Mouse (Mus musculus) embryo, embryonic 10.5 days (tissue): Measurements from ENCODE around the gene Stk10.

ENCODE experiments used
- DNase-seq: peaks from one replicate; pipeline ENCODE4 v3.0.0-alpha.2; 2015; ENCODE audit warnings: low spot score

Gene Stk10

DNA sequence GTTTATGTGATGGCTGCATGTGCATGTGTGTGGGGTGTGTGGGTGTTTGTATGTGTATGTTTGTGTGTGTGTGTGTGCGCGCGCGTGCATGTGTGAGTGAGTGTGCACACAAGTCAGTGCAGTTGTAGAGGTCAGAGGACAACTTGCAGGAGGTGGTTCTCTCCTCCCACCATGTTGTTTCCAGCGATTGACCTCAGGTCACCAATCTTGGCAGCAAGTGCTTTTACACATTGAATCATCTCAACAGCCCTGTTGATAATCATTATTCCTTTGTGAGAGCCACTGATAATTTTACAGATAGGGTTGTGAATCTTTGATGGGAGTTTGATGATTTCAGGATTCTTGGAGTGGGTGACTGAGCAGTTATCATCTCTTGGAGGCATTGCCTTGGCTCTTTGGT, 99.6 kb downstream of the Stk10 start:
- DNase-seq: no peak

GRCm38 (mm10) chr11:32633542-32633941, 100.4 kb downstream of the Stk10 start:
- DNase-seq: no peak

DNA sequence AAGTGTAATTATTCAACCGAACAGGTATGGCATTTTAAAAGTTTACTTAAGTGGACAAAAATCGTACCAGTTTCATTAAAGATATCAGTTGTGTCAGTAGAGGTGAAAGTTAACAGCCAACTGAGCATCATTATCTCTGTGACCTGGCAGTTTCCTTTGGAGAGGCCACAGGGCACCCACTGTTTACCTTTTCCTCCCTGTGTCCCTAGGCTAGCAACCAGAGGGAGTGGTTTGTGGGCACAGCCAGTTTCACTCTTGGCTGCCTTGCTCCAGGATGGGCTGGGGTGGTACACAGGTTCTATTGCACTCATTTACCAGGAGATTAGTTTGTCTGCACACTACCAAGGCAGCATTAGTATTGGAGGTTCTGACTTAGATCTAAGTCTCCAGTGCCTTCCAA, 101.0 kb downstream of the Stk10 start:
- DNase-seq: no peak

DNA sequence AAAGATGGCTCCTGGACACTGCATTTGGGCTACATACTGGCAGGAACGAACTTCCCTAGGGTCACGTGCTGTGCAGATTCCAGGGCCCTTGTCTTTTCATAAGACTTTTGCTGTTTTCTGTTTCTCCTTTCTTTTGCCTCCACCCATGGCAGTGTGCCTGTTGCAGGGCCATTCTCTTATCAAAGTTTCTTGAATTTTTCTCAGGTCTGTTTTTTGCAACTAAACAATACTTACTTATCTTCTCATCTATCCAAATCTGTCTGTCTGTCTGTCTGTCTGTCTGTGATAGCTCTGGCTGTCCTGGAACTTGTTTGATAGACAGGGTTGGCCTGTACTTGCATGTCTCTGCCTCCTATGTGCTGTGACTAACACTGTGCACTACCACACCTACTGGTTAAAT, 101.7 kb downstream of the Stk10 start:
- DNase-seq: no peak

DNA sequence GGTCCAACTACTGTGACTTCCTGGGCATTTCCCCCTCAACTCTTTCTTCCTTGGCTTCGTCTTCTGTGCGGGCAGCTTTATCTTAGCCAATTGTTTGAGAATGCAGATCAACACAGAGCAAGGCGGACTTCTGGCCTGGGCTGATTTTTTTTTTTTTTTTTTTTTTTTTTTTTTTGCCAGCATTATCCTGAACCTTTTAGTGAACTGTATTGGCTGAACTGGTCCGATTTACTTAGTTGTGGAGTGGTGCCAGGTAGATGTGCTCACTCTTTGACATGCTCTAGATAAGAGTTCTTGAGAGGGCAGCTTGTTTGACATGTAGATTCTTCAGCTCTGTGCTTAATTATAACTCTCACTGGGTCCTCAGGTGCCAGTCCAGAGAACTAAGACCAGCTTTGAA, 103.2 kb downstream of the Stk10 start:
- DNase-seq: no peak

DNA sequence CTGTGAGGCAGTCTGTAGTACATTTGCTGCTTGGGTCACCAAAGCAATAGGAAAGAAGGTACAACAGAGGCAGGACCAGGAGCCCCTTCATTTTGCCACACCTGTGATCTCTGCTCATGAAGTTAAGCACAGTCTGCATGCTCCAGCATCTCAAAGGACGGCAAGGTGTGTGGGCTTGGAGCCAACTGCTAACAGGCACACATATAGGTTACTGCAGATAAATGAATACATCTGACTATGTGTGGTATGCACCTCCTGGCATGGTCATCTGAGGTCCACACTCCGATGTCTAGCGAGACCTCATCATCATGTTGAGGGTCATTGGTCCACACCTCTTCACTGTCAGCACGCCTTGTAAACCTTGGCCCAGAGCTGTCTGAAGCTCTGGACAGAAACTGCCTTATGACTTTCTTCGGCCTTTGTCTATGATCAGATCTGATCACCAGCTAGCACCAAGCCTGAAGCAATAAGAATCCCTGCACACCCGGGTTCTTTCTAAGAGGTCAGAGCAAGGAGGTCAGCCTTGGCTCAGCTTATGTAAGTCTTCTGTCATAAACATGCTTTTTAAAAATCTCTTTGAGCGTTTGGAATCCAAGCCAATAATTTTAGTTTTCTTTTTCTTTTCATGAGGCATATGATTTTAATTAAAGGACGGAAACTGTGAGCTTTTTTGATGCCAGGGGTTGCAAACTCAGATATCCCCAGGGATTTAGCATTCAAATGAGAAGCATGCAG, 105.6 kb downstream of the Stk10 start:
- no peak for DNase-seq

- DNase-seq: no peak
Measured at GRCm38 (mm10) chr11:32640617-32641016, 107.5 kb downstream of the Stk10 start.

- DNase-seq: peak; percentile 98
Measured at GRCm38 (mm10) chr11:32642249-32642876, 109.3 kb downstream of the Stk10 start, which contains the start of gene Fbxw11. Gene Fbxw11, plus strand, starts transcription at chr11:32642724.

DNA sequence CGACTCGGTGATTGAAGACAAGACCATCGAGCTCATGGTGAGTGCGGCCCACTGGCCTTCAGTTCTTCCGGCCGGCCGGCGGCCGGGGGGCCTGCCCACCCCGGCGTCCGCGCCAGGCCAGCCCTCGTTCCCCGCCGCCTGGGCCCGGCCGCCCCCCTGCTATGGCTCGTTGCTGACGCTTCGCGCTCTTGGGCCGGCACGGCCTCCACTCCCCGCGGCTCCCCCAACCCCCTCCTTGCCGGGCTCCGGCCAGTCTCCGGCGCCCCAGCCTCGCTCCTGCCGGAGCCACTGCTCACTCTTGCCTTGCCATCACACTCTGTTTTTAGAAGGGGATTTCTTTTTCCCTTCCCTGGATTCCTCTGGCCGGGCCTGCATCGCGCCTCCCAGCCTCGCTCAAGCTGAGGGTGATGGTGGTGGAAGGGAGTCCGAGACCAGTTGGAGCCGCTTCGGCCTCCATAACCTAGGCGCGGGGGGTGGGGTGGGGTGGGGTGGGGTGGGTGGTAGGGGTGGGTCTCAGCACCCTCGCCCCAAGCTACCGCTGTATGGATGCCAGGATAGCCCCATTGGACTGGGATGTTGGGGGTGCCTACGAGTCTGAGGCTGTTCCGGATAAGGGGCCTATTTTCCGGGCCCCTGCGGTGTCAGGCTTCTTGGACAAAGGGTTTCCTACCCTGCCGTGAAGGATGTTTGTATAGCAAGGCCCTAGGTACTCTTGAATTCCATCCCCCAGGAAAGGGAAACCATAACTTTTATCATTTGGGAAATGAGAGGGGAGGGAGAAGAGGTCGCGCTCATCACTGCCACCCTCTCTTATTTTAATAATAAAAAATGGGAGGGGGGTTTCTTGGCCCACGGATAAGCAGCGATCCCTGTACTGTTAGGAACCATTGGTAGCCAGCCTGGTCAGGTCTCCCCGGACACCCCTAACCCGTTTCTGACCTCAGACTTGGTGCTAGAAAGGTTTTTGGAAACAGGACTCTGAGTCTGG, 110.1 kb downstream of the Stk10 start:
- DNase-seq: peak; percentile 46

GRCm38 (mm10) chr11:32644010-32644409, 110.9 kb downstream of the Stk10 start:
- no peak for DNase-seq

DNA sequence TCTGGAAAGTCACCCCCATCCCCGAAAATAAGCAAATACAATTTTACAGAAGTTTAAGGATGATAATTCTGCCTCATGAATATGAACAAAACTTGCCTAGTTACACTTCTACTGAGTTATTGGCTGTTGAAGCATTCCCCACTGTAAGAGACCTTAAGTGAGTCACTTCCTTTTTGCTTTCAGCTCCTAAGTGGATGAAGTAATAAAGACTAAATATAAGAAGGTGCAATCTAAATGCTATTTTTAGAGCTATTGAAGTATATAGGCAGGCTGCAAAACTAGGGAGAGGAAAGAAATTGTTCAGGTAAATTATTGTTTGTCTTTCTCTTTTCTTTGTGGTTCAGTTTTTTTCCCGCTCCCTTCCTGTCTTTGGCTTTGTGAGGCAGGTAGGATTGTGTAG, 114.2 kb downstream of the Stk10 start:
- no peak for DNase-seq

GRCm38 (mm10) chr11:32650236-32650749, 117.2 kb downstream of the Stk10 start:
- DNase-seq: no peak

- no peak for DNase-seq
Measured at GRCm38 (mm10) chr11:32650893-32651590, 117.9 kb downstream of the Stk10 start.

GRCm38 (mm10) chr11:32651723-32652122, 118.6 kb downstream of the Stk10 start:
- DNase-seq: no peak

DNA sequence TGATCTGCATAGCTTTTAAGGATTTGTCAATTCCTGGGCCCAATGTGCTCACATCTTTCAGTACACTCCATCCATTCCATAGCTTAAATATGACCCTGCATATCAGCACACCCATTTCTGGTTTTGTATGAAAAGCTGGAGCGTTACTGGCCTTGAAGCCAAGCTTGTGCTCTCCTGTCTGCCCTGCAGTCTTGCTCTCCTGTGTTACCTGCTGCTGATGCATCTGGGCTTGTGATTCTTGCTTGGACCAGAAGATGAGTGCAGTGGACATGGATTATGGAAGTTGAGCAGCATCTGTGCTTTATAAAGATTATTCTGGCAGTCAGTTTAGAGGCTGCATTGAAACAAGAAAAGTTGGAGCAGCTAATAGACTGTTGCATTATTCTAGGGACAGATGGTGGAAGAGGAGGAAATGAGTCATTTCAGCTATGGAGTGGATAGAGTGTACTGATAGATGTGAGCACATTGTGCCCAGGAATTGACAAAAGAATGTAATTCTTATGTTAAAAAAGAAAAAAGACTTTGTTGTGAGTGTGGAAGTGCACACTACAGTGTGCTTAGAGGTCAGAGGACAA, 129.1 kb downstream of the Stk10 start:
- DNase-seq: no peak

- no peak for DNase-seq
Measured at GRCm38 (mm10) chr11:32665639-32666038, 132.5 kb downstream of the Stk10 start.

- DNase-seq: no peak
Measured at GRCm38 (mm10) chr11:32666983-32667382, 133.9 kb downstream of the Stk10 start.

DNA sequence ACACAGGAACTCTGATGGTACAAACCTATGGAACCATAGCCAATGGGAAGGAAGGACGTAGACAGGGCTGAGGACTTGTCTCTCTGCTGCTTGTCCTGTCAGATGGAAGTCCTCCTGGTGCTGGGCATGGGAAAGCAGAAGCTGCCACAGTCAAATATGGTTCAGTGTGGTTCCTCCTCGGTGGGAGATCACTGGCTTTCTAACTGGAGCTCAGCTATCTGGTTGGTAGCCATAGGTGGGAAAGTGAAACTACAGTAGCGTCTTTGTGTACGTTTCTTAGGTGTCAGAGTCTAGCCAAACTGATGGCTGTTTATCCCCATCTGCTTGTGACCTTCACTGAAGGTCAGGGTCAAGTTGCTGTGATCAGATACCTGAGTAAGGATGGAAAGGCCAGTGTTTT, 138.4 kb downstream of the Stk10 start:
- DNase-seq: no peak
